Mouse (Mus musculus) ES-Bruce4 (cell line): Measurements from ENCODE around the gene Acsl3.

Experiments
- EP300 ChIP-seq: IDR thresholded peaks from 2 replicates; pipeline ENCODE4 v1.6.1; 2011; ENCODE audit warnings: low read depth, low read length; ENCODE audit not compliant: insufficient read depth
- POLR2A ChIP-seq: IDR thresholded peaks from one replicate; pipeline ENCODE4 v1.8.1; 2011; ENCODE audit warnings: low read length; ENCODE audit not compliant: insufficient read depth

DNA sequence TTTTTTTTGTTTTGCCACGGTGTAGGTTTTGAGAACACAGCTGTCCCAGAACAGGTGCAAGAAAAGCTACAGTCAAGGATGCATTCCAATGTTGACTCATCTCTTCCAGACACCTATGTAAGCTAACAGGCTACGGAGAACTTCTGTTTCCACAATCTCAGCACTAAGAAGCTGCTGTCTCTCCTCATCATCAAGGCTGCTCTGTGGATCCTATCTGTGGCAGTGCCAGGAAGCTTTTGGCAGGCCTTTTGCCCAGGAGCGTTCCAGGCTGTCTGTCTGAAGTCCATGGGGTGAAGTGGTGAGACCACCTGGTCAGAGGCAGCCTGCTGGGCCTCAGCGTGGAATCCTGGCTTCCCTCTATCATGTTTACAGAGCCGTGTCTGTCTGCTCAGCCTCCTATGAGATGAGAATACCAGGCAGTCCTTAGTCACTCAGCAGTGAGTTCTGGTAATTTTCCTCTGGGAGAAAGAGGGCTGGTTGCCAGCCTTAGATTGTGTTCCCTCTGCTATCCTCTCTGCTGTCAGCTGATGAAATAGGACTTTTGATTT lies 87.7 kb downstream of the Acsl3 start:
- no peak for TF ChIP-seq POLR2A
- TF ChIP-seq EP300, result no peak
